Mouse (Mus musculus) testis, adult 2 months (tissue): ENCODE measurements at regions not wholly inside any gene's neighbourhood (a gene's known extent, or its start where the extent isn't known, plus 50 kb on each side); places are given as distances from the start of the nearest gene placed in this dataset.

ENCODE experiments used
- CTCF ChIP-seq: fragments of 200-500 bp; IDR thresholded peaks from 2 replicates; pipeline ENCODE4 v1.5.1; 2012; ENCODE audit warnings: low read depth, mild to moderate bottlenecking, inconsistent platforms, low read length, moderate library complexity; ENCODE audit not compliant: control insufficient read depth, insufficient read depth, insufficient replicate concordance
- POLR2A ChIP-seq: fragments of 200-500 bp; IDR thresholded peaks from 2 replicates; pipeline ENCODE4 v1.6.1; 2012; ENCODE audit warnings: low read depth, mild to moderate bottlenecking, inconsistent platforms, low read length, moderate library complexity; ENCODE audit not compliant: control insufficient read depth

DNA sequence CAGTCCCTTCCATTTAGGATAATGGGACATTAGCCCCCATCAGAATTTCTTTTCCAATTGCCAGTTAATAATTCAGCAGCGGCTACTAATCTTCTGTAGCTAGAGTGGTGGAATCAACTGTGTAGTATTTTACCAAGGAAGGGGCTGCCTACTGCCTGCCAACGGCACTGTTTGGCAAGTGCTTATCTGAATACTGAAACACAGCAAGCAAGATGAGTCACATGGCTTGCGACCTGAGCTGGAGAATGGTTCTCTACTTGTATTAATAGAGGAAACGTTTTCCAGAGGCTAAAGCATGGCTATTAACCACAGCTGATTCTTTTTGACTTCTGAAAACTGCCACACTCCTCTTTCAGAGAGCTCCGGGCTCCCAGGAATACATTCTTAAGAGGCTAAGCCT is 681.6 kb upstream of the Pkdcc start:
- no peak for TF ChIP-seq CTCF
- TF ChIP-seq POLR2A: no peak
